Mouse (Mus musculus) MEL (cell line): ENCODE measurements at regions not wholly inside any gene's neighbourhood (a gene's known extent, or its start where the extent isn't known, plus 50 kb on each side); places are given as distances from the start of the nearest gene placed in this dataset.

Experiments used
- DNase-seq: peaks from one replicate; pipeline ENCODE4 v3.0.0; 2011; ENCODE audit warnings: low read depth, low spot score
- H3K27ac ChIP-seq: 2 replicates; pipeline ENCODE4 v1.5.1; 2012; ENCODE audit warnings: low read depth, mild to moderate bottlenecking, control low read depth, low read length, moderate library complexity; ENCODE audit not compliant: control insufficient read depth
- H3K27me3 ChIP-seq, 2 experiments: fragments of 150-350 bp in 1 of 2; sonication (generic) in 1 of 2; 2 replicates each; pipeline ENCODE4 v1.6.1; 2012; ENCODE audit warnings: low read length in 2 of 2, mild to moderate bottlenecking in 2 of 2, improper control_type of control experiment in 1 of 2, moderate library complexity in 1 of 2; ENCODE audit not compliant: insufficient read depth in 2 of 2, control insufficient read depth in 1 of 2
- H3K36me3 ChIP-seq, 2 experiments: 2 replicates each; pipeline ENCODE4 v1.6.1; 2012 to 2014; ENCODE audit warnings: low read length in 2 of 2, improper control_type of control experiment in 1 of 2, inconsistent platforms in 1 of 2, mild to moderate bottlenecking in 1 of 2; ENCODE audit not compliant: insufficient read depth in 2 of 2, control insufficient read depth in 1 of 2
- H3K4me1 ChIP-seq, 2 experiments: fragments of 150-350 bp in 1 of 2; sonication (generic) in 1 of 2; 2 replicates each; pipeline ENCODE4 v1.6.1; 2012; ENCODE audit warnings: low read length in 2 of 2, improper control_type of control experiment in 1 of 2, mild to moderate bottlenecking in 1 of 2; ENCODE audit not compliant: insufficient read depth in 2 of 2, control insufficient read depth in 1 of 2
- H3K4me3 ChIP-seq, 2 experiments: fragments of 150-350 bp in 1 of 2; sonication (generic) in 1 of 2; 2 replicates each; pipeline ENCODE4 v1.5.1; 2012; ENCODE audit warnings: low read depth in 2 of 2, low read length in 2 of 2, mild to moderate bottlenecking in 2 of 2, moderate library complexity in 2 of 2, control low read depth in 1 of 2, improper control_type of control experiment in 1 of 2; ENCODE audit not compliant: control insufficient read depth in 1 of 2, insufficient read depth in 1 of 2
- H3K79me2 ChIP-seq: 2 replicates; pipeline ENCODE4 v1.6.1; 2012; ENCODE audit warnings: mild to moderate bottlenecking, low read length, moderate library complexity; ENCODE audit not compliant: control insufficient read depth, poor library complexity, insufficient read depth
- H3K9ac ChIP-seq: 2 replicates; pipeline ENCODE4 v1.6.1; 2012; ENCODE audit warnings: low read depth, mild to moderate bottlenecking, control low read depth, low read length, moderate library complexity; ENCODE audit not compliant: control insufficient read depth, poor library complexity, severe bottlenecking
- H3K9me3 ChIP-seq: fragments of 150-350 bp; sonication (generic); replicated peaks from 2 replicates; pipeline ENCODE4 v1.6.1; 2012; ENCODE audit warnings: mild to moderate bottlenecking, low read length, improper control_type of control experiment, moderate library complexity; ENCODE audit not compliant: insufficient read depth
- CHD1 ChIP-seq: IDR thresholded peaks from 2 replicates; pipeline ENCODE4 v1.6.1; 2012; ENCODE audit warnings: low read depth, mild to moderate bottlenecking, inconsistent platforms, low read length, improper control_type of control experiment
- ELF1 ChIP-seq: IDR thresholded peaks from 2 replicates; pipeline ENCODE4 v1.6.1; 2014; ENCODE audit warnings: low read depth, mild to moderate bottlenecking, inconsistent platforms, low read length, improper control_type of control experiment, moderate library complexity
- JUND ChIP-seq: IDR thresholded peaks from 2 replicates; pipeline ENCODE4 v1.6.1; 2011; ENCODE audit warnings: low read depth, mild to moderate bottlenecking, improper control_type of control experiment, low read length
- MAX ChIP-seq: IDR thresholded peaks from 2 replicates; pipeline ENCODE4 v1.6.1; 2011; ENCODE audit warnings: low read length, improper control_type of control experiment
- MAZ ChIP-seq: IDR thresholded peaks from 2 replicates; pipeline ENCODE4 v1.6.1; 2012; ENCODE audit warnings: low read depth, mild to moderate bottlenecking, inconsistent platforms, low read length, improper control_type of control experiment
- MEF2A ChIP-seq: IDR thresholded peaks from 2 replicates; pipeline ENCODE4 v1.6.1; 2014; ENCODE audit warnings: low read depth, mild to moderate bottlenecking, inconsistent platforms, low read length, improper control_type of control experiment; ENCODE audit not compliant: poor library complexity, insufficient replicate concordance, severe bottlenecking; ENCODE audit errors: extremely low read depth
- RAD21 ChIP-seq: IDR thresholded peaks from 2 replicates; pipeline ENCODE4 v1.6.1; 2011; ENCODE audit warnings: mild to moderate bottlenecking, low read depth, low read length, improper control_type of control experiment
- SIN3A ChIP-seq: IDR thresholded peaks from 2 replicates; pipeline ENCODE4 v1.6.1; 2012; ENCODE audit warnings: low read length, improper control_type of control experiment, inconsistent platforms
- USF1 ChIP-seq: IDR thresholded peaks from 2 replicates; pipeline ENCODE4 v1.6.1; 2014; ENCODE audit warnings: low read depth, mild to moderate bottlenecking, inconsistent platforms, low read length, improper control_type of control experiment, moderate library complexity
- USF2 ChIP-seq, 2 experiments: IDR thresholded peaks; 2 replicates each; pipeline ENCODE4 v1.6.1; 2011 to 2012; ENCODE audit warnings: improper control_type of control experiment in 2 of 2, low read length in 2 of 2, borderline replicate concordance in 1 of 2, inconsistent platforms in 1 of 2, low read depth in 1 of 2, mild to moderate bottlenecking in 1 of 2; ENCODE audit not compliant: insufficient read depth in 1 of 2
- ZKSCAN1 ChIP-seq: IDR thresholded peaks from 2 replicates; pipeline ENCODE4 v1.6.1; 2012; ENCODE audit warnings: low read depth, mild to moderate bottlenecking, inconsistent platforms, low read length, improper control_type of control experiment, moderate library complexity
- ZNF384 ChIP-seq: IDR thresholded peaks from 2 replicates; pipeline ENCODE4 v1.6.1; 2012; ENCODE audit warnings: low read depth, mild to moderate bottlenecking, inconsistent platforms, low read length, improper control_type of control experiment

DNA sequence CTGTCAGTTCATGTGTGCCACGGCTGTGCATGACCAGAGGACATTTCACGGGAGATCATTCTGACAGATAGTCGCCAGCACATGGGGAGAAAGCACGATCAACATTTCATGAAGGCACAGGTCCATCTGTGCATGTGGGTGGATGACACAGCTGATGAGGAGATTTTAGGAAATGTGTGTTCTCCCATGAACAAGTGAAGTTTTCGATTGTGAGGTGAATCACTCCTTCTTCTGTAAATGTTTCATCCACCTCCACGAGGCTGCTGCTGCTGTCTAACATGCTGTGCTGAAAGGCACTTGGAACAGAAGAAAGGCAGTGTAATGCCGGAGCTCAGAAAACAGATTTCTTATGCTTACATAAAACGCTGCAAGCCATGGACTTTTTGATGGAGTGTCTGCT is 103.2 kb upstream of the Thsd7b start:
- no peak overlapping the region for H3K9ac ChIP-seq
- no peak for DNase-seq
- H3K27me3 ChIP-seq: no peaks in the 10 kb centered on the region
- no peaks in the 10 kb centered on the region for H3K4me1 ChIP-seq
- no peaks in the 10 kb centered on the region for H3K9me3 ChIP-seq
- no peak overlapping the region for H3K4me3 ChIP-seq
- H3K27ac ChIP-seq: no peak overlapping the region
- no peaks in the 10 kb centered on the region for H3K79me2 ChIP-seq
- TF ChIP-seq JUND: no peak
- no peak for TF ChIP-seq USF2 (IDR thresholded peaks at IDR 0.05; ENCODE audit: borderline replicate concordance in 1 of 2, insufficient read depth in 1 of 2, low read depth in 1 of 2, low read length in 2 of 2)
- no peak for TF ChIP-seq USF1
- no peak for TF ChIP-seq ZNF384
- no peak for TF ChIP-seq MAZ
- no peak for TF ChIP-seq ZKSCAN1
- no peaks in the 10 kb centered on the region for H3K36me3 ChIP-seq

DNA sequence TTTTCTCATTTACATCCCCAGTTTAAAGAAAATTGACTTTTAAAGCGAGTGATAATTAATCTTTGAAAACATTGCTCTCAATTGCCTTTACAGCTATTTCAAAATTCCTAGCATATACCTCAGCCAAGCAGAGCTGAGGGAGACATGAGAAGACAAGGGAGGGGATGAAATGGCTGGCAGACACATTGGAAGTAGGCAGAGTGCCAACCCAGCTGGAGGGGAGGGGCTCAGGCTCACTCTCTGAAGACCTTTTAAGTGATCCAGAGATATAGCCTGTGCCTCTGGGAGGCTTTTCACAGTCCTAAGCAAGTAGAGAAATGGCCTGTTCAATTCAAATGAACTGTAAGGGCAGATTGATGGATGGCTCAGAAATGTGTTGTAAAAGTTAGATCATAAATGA is 122.5 kb upstream of the Thsd7b start:
- H3K4me1 ChIP-seq: no peaks in the 10 kb centered on the region
- H3K27ac ChIP-seq: no peak overlapping the region
- no peaks in the 10 kb centered on the region for H3K36me3 ChIP-seq
- H3K79me2 ChIP-seq: no peaks in the 10 kb centered on the region
- no peak for DNase-seq
- TF ChIP-seq MAX (no peak), ELF1 (no peak), MEF2A (no peak), RAD21 (no peak), SIN3A (no peak)
- H3K4me3 ChIP-seq: no peak overlapping the region
- no peaks in the 10 kb centered on the region for H3K27me3 ChIP-seq
- H3K9ac ChIP-seq: no peak overlapping the region
- no peaks in the 10 kb centered on the region for H3K9me3 ChIP-seq

DNA sequence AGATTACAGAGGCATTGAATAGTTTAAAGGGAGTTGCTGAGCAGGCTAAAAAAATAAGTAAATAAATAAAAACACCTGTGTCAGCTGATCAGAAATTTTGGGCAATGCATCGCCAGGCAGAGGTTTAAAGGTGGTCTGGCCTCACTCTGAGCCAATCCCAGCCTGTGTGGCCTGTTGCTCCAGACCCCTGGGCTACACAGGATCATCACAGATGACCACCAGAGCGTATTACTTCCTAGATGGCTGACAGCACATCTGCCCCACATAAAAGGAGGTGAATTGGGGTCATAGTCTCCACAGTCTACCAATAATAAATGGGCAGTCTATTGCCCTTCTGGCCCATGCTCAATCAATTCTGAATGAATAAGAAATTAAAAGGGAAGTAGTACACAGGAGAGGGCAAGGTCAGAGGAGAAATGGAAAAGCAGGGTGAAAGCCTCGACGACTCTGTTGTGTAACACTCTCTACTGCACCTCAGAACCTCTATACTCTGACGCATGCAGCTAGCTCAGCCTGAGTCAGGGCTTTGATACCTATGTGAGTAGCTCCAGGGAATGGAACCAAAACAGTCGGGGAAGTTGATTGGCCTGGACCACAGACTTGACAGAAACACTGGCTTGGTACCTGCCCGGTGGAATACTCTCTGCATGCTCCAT is 124.2 kb upstream of the Thsd7b start:
- H3K27ac ChIP-seq: no peak overlapping the region
- H3K79me2 ChIP-seq: no peaks in the 10 kb centered on the region
- TF ChIP-seq CHD1: no peak

More for the DNA sequence above, 124.2 kb upstream of the Thsd7b start:
- Histone ChIP-seq H3K9me3 (no peaks in the 10 kb centered on the region), H3K27me3 (no peaks in the 10 kb centered on the region), H3K4me3 (no peak overlapping the region), H3K9ac (no peak overlapping the region), H3K36me3 (no peaks in the 10 kb centered on the region), H3K4me1 (no peaks in the 10 kb centered on the region)
- no peak for DNase-seq
